Mouse (Mus musculus): Measurements from ENCODE around the gene Prep. TPM values are rescaled to one million over a fixed set of nuclear protein-coding genes. Genes with fewer than 3 reads are reported as not detected.

Gene Prep
- polyA plus RNA-seq, 1 experiment = 49.2 TPM

DNA sequence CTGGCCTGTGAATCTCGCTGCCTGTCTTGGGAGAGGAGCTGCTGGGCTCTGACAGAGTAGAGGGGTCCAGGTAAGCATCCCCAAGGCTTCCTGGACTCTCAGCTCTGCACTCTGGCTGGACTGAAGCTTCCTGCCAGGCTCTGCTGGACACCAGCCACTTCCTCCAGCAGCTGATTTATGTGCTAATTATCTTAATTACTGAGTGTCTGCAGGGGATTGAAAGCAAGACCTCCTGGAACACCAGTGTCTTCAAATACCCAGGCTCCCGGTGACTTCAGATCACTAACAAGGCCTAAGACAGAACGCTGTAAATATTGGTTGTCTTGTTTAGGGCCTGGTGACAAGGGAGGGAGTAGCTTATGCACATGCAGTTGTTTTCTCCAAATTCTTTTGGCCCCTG, 17.5 kb downstream of the Prep start:
- Histone ChIP-seq H3ac (ENCODE audit: control insufficient read depth, insufficient read length, low read depth) (no peak overlapping the region), H3K27me3 (ENCODE audit: control insufficient read depth, insufficient read depth, insufficient read length) (no peaks in the 10 kb centered on the region), H3K79me2 (ENCODE audit: control insufficient read depth, insufficient read depth) (peaks cover 100% of the 10 kb centered on the region), H3K36me3 (ENCODE audit: control insufficient read depth, insufficient read depth) (peaks cover 44% of the 10 kb centered on the region), H3K79me3 (ENCODE audit: low read depth) (peaks cover 96% of the 10 kb centered on the region), H3K4me3 (ENCODE audit: insufficient read depth, poor library complexity, severe bottlenecking) (no peak overlapping the region)
- no peak for TF ChIP-seq MAX (IDR thresholded peaks at IDR 0.05)
- no peak for TF ChIP-seq MYOG (IDR thresholded peaks at IDR 0.05; ENCODE audit: control insufficient read depth, extremely low read depth, insufficient read length)
- TF ChIP-seq CTCF (IDR thresholded peaks at IDR 0.05; ENCODE audit: control insufficient read depth, insufficient read depth, insufficient read length) = no peak
- no peak for TF ChIP-seq MYOD1 (IDR thresholded peaks at IDR 0.05; ENCODE audit: control insufficient read depth, insufficient read length, low read depth)
- no peak for TF ChIP-seq USF1 (IDR thresholded peaks at IDR 0.05; ENCODE audit: low read depth)
- TF ChIP-seq CEBPB (IDR thresholded peaks at IDR 0.05; ENCODE audit: low read depth) = no peak
- no peak for TF ChIP-seq FOSL1 (IDR thresholded peaks at IDR 0.05; ENCODE audit: insufficient read depth, low read length, poor library complexity, severe bottlenecking)

DNA sequence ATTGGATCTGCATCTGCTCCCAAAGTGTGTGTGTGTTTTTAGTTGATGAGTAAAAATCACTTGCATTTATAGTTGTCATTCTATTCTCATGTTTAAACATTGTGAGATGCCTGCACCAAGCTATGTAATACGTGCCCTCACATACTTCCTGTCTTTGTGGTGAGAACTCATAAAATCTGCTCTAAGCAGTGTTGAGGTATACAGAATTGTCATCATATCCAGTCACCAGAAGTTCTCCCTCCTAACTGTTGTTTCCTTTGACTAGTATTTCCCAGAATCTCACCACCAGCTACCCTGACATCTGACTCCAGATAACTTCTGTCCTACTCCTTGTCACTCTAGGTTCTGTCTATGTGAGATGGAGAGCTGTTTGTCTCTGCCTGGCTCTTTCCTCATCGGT, 18.3 kb downstream of the Prep start:
- H3K27me3 ChIP-seq (ENCODE audit: control insufficient read depth, insufficient read depth, insufficient read length) = no peaks in the 10 kb centered on the region
- peaks cover 41% of the 10 kb centered on the region for H3K36me3 ChIP-seq (ENCODE audit: control insufficient read depth, insufficient read depth)
- peaks cover 100% of the 10 kb centered on the region for H3K79me2 ChIP-seq (ENCODE audit: control insufficient read depth, insufficient read depth)
- H3ac ChIP-seq (ENCODE audit: control insufficient read depth, insufficient read length, low read depth) = no peak overlapping the region
- TF ChIP-seq MAX (IDR thresholded peaks at IDR 0.05) = no peak
- TF ChIP-seq CTCF (IDR thresholded peaks at IDR 0.05; ENCODE audit: control insufficient read depth, insufficient read depth, insufficient read length) = no peak
- no peak for TF ChIP-seq USF1 (IDR thresholded peaks at IDR 0.05; ENCODE audit: low read depth)
- no peak for TF ChIP-seq MYOG (IDR thresholded peaks at IDR 0.05; ENCODE audit: control insufficient read depth, extremely low read depth, insufficient read length)
- TF ChIP-seq CEBPB (IDR thresholded peaks at IDR 0.05; ENCODE audit: low read depth) = no peak
- TF ChIP-seq FOSL1 (IDR thresholded peaks at IDR 0.05; ENCODE audit: insufficient read depth, low read length, poor library complexity, severe bottlenecking) = no peak
- TF ChIP-seq MYOD1 (IDR thresholded peaks at IDR 0.05; ENCODE audit: control insufficient read depth, insufficient read length, low read depth) = no peak
- no peak overlapping the region for H3K4me3 ChIP-seq (ENCODE audit: insufficient read depth, poor library complexity, severe bottlenecking)
- peaks cover 94% of the 10 kb centered on the region for H3K79me3 ChIP-seq (ENCODE audit: low read depth)

DNA sequence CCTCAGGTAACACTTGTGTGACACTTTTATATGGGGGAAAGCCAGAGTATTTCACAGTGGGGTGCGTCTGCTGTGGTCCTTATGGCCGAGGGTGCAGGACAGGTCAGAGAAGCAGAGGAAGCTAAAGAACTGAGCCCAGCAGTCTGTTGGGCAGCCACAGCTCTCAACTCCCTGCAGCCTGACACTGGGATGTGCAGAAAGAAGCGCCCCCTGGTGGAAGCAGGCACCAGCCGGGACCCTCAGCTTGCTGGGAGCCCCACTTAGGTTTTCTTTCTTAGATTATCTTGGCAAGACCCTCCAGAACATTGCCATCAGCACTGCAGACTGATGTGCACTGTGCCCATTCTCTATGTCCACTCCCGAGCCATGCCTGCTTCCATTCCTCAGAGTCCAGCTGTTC, 19.6 kb downstream of the Prep start:
- H3K27me3 ChIP-seq (ENCODE audit: control insufficient read depth, insufficient read depth, insufficient read length) = no peaks in the 10 kb centered on the region
- peaks cover 45% of the 10 kb centered on the region for H3K36me3 ChIP-seq (ENCODE audit: control insufficient read depth, insufficient read depth)
- TF ChIP-seq CEBPB (IDR thresholded peaks at IDR 0.05; ENCODE audit: low read depth) = no peak
- no peak for TF ChIP-seq MAX (IDR thresholded peaks at IDR 0.05)
- TF ChIP-seq MYOG (IDR thresholded peaks at IDR 0.05; ENCODE audit: control insufficient read depth, extremely low read depth, insufficient read length) = no peak
- TF ChIP-seq FOSL1 (IDR thresholded peaks at IDR 0.05; ENCODE audit: insufficient read depth, low read length, poor library complexity, severe bottlenecking) = no peak
- no peak for TF ChIP-seq CTCF (IDR thresholded peaks at IDR 0.05; ENCODE audit: control insufficient read depth, insufficient read depth, insufficient read length)
- no peak for TF ChIP-seq MYOD1 (IDR thresholded peaks at IDR 0.05; ENCODE audit: control insufficient read depth, insufficient read length, low read depth)
- no peak for TF ChIP-seq USF1 (IDR thresholded peaks at IDR 0.05; ENCODE audit: low read depth)
- H3K79me2 ChIP-seq (ENCODE audit: control insufficient read depth, insufficient read depth) = peaks cover 100% of the 10 kb centered on the region
- peaks cover 85% of the 10 kb centered on the region for H3K79me3 ChIP-seq (ENCODE audit: low read depth)
- no peak overlapping the region for H3K4me3 ChIP-seq (ENCODE audit: insufficient read depth, poor library complexity, severe bottlenecking)
- H3ac ChIP-seq (ENCODE audit: control insufficient read depth, insufficient read length, low read depth) = no peak overlapping the region

DNA sequence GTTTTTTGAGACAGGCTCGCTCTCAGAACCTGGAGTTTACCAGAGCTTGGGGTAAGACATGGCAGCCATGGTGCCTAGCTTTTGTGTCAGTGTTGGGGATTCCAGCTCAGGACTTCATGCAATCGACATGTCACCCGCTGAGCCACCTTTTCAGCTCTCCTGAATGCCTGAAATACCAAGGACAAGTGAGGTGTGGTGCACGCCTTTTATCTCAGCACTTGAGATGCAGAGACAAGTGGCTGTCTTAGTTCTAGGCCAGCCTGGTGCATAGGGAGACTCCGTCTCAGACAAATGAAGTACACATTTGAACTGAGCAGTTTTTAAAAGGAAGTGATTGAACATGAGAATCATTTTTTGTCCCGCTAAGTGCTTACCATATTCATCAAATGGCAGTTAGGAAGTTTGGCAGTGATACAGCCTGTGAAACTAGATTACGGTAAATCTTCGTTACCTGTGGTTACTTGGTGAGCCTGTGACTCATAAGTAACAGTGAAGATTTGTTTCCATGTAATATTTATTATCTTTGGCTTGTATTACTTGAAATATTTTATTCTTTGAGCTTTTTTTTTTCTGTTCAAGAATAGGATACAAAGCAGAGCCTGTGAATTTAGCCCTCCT, 24.6 kb downstream of the Prep start:
- Histone ChIP-seq H3K27me3 (ENCODE audit: control insufficient read depth, insufficient read depth, insufficient read length) (no peaks in the 10 kb centered on the region), H3K79me2 (ENCODE audit: control insufficient read depth, insufficient read depth) (peaks cover 52% of the 10 kb centered on the region), H3K79me3 (ENCODE audit: low read depth) (peaks cover 40% of the 10 kb centered on the region), H3ac (ENCODE audit: control insufficient read depth, insufficient read length, low read depth) (no peak overlapping the region), H3K4me3 (ENCODE audit: insufficient read depth, poor library complexity, severe bottlenecking) (no peak overlapping the region), H3K36me3 (ENCODE audit: control insufficient read depth, insufficient read depth) (peaks cover 90% of the 10 kb centered on the region)
- no peak for TF ChIP-seq FOSL1 (IDR thresholded peaks at IDR 0.05; ENCODE audit: insufficient read depth, low read length, poor library complexity, severe bottlenecking)
- no peak for TF ChIP-seq CTCF (IDR thresholded peaks at IDR 0.05; ENCODE audit: control insufficient read depth, insufficient read depth, insufficient read length)
- no peak for TF ChIP-seq CEBPB (IDR thresholded peaks at IDR 0.05; ENCODE audit: low read depth)
- no peak for TF ChIP-seq USF1 (IDR thresholded peaks at IDR 0.05; ENCODE audit: low read depth)
- no peak for TF ChIP-seq MAX (IDR thresholded peaks at IDR 0.05)
- TF ChIP-seq MYOD1 (IDR thresholded peaks at IDR 0.05; ENCODE audit: control insufficient read depth, insufficient read length, low read depth) = no peak
- no peak for TF ChIP-seq MYOG (IDR thresholded peaks at IDR 0.05; ENCODE audit: control insufficient read depth, extremely low read depth, insufficient read length)

DNA sequence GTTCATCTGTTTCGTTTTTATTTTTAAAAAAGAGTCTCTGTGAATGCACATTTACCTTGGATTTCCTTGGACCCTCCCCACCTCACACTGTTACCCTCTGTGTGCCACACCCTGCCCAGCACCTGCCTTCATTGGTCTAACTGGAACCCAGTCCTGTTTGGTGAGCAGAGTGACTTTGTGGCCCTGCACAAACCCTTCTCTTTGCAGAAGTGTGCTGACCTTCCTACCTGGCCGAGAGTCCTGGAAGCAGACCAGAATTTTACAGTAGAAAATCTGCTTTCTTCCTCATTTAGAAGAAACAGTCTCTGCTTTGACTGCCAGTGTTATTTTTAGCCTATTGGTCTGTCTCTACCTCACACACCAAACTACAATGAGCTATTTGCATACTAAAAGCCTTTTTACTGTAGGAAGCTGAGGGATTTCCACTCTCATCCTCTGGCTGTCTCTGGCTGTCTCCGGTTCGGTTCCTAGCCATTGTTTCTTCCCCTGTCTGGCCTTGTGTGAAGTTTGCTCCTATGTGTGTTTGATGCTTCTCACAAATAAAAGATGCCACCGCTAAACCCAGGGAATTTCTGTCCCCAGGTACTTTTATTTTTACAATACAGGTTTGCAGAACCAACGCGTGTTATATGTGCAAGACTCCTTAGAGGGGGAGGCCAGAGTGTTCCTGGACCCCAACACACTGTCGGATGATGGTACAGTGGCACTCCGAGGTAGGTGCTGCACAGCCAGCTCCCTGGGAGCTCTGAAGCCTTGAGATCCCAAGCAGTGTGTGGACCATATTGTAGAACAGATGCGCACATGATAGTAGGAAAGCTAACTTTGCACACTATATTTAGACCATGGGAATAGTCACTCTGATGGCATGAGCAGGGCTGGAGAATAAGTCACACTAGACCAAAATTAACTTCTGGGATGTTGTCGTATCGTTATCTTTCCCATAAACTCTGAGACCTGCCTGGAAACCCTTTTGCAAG, 25.4 kb downstream of the Prep start:
- no peaks in the 10 kb centered on the region for H3K27me3 ChIP-seq (ENCODE audit: control insufficient read depth, insufficient read depth, insufficient read length)
- H3ac ChIP-seq (ENCODE audit: control insufficient read depth, insufficient read length, low read depth) = no peak overlapping the region
- H3K79me2 ChIP-seq (ENCODE audit: control insufficient read depth, insufficient read depth) = peaks cover 44% of the 10 kb centered on the region
- peaks cover 90% of the 10 kb centered on the region for H3K36me3 ChIP-seq (ENCODE audit: control insufficient read depth, insufficient read depth)
- peaks cover 32% of the 10 kb centered on the region for H3K79me3 ChIP-seq (ENCODE audit: low read depth)
- TF ChIP-seq MYOD1 (IDR thresholded peaks at IDR 0.05; ENCODE audit: control insufficient read depth, insufficient read length, low read depth) = no peak
- no peak for TF ChIP-seq CEBPB (IDR thresholded peaks at IDR 0.05; ENCODE audit: low read depth)
- TF ChIP-seq MAX (IDR thresholded peaks at IDR 0.05) = no peak
- H3K4me3 ChIP-seq (ENCODE audit: insufficient read depth, poor library complexity, severe bottlenecking) = no peak overlapping the region
